10 mouse cellular contexts compared by ENCODE assay signal in genomic region chr11:85835001-85835752, GRCm38 (mm10). TPM values are rescaled to one million over a fixed set of nuclear protein-coding genes. Genes with fewer than 3 reads are reported as not detected.
DNase-seq lines count a peak whose midpoint lies in the region; ATAC-seq and TF ChIP-seq lines count a peak whose summit lies in the region.
"Had no signal": no experiment of that assay in that cellular context is flagged by ENCODE, and none has a peak within 500 bp of the region (broad histone marks: within the 10 kb centered on the region; RNA-seq: fewer than 3 reads in every experiment).

No protein-coding gene starts in this region.

- peak overlapping the region; percentile 90 for H3K9ac ChIP-seq in heart, embryonic 13.5 days
- peak overlapping the region; percentile 90 for H3K9ac ChIP-seq in limb, embryonic 12.5 days (replicated peaks)
- H3K9ac ChIP-seq: liver, embryonic 14.5 days had no signal

- H3K27me3 ChIP-seq in heart, embryonic 13.5 days (replicated peaks): peaks cover 97% of the 10 kb centered on the region
- peaks cover 93% of the 10 kb centered on the region for H3K27me3 ChIP-seq in limb, embryonic 12.5 days
- H3K27me3 ChIP-seq in cerebellum, adult 2 months (ENCODE audit: control insufficient read depth, insufficient read depth, low read length): peaks cover 40% of the 10 kb centered on the region; the same call in 1 of the 2 replicates

- no peak for DNase-seq in heart, postnatal 4 days
- DNase-seq in retina, postnatal 1 day: peak; percentile 39
- no peak for DNase-seq in retina, embryonic 14.5 days (ENCODE audit: low spot score)
- DNase-seq in cerebellum, adult 2 months: no peak
- DNase-seq in c-Kit-positive CD71-positive TER-119-positive erythroid progenitor cells, embryonic 14.5 days (ENCODE audit: low spot score): no peak
- DNase-seq: gastrocnemius, postnatal 36 days had no signal

- TF ChIP-seq POLR2A in cerebellum, adult 2 months (IDR thresholded peaks at IDR 0.05; ENCODE audit: borderline replicate concordance, insufficient read depth, low read length): no peak

- WGBS in heart, embryonic 13.5 days: 31% methylated on average over 9 of the region's 9 CpGs
- WGBS in limb, embryonic 12.5 days: 9% methylated on average over 9 of the region's 9 CpGs
- WGBS in cerebellum, adult 2 months: 20% methylated on average over 9 of the region's 9 CpGs

- peak overlapping the region; percentile 36; the same call in 1 of the 2 replicates for H3K27ac ChIP-seq in heart, embryonic 13.5 days (replicated peaks)
- peak overlapping the region; percentile 91 for H3K27ac ChIP-seq in limb, embryonic 12.5 days
- H3K27ac ChIP-seq in cerebellum, adult 2 months (ENCODE audit: insufficient read depth, low read length): no peak overlapping the region
- H3K27ac ChIP-seq: liver, embryonic 14.5 days had no signal

- no peaks in the 10 kb centered on the region for H3K9me3 ChIP-seq in heart, embryonic 13.5 days
- no peaks in the 10 kb centered on the region for H3K9me3 ChIP-seq in limb, embryonic 12.5 days

- no peak for TF ChIP-seq CTCF in cerebellum, adult 2 months (IDR thresholded peaks at IDR 0.05; ENCODE audit: borderline replicate concordance, insufficient read depth, low read depth, low read length)

- peaks cover 46% of the 10 kb centered on the region for H3K4me1 ChIP-seq in heart, embryonic 13.5 days
- H3K4me1 ChIP-seq in limb, embryonic 12.5 days (replicated peaks): peaks cover 49% of the 10 kb centered on the region
- H3K4me1 ChIP-seq in cerebellum, adult 2 months (ENCODE audit: control insufficient read depth, insufficient read depth, low read length): peaks cover 3% of the 10 kb centered on the region; the same call in 1 of the 2 replicates

- H3K4me2 ChIP-seq in heart, embryonic 13.5 days: peak overlapping the region; percentile 88
- H3K4me2 ChIP-seq in limb, embryonic 12.5 days: peak overlapping the region; percentile 83

- no peaks in the 10 kb centered on the region for H3K36me3 ChIP-seq in heart, embryonic 13.5 days
- H3K36me3 ChIP-seq in limb, embryonic 12.5 days: peaks cover 9% of the 10 kb centered on the region; the same call in 1 of the 2 replicates

- no peak for ATAC-seq in heart, embryonic 13.5 days (ENCODE audit: extremely low read depth, insufficient number of reproducible peaks, low FRiP score, low TSS enrichment)
- ATAC-seq in limb, embryonic 12.5 days (ENCODE audit: insufficient number of reproducible peaks, insufficient read depth, low FRiP score, low TSS enrichment, low read depth): no peak
- ATAC-seq in inflammation-experienced regulatory T-cells, adult 6 months: no peak

- H3K4me3 ChIP-seq in heart, embryonic 13.5 days: peak overlapping the region; percentile 73
- H3K4me3 ChIP-seq in limb, embryonic 12.5 days (replicated peaks): peak overlapping the region; percentile 66
- H3K4me3 ChIP-seq in cerebellum, adult 2 months (replicated peaks; ENCODE audit: insufficient read depth, low read depth, low read length): no peak overlapping the region

RNA-seq across cellular contexts. Expression of gene Tbx2, which starts 2.8 kb away (rescaled TPM):
- polyA plus RNA-seq in heart, embryonic 13.5 days (2015; fragmentation: Nextera tagmentation; extraction: Ambion mirVana): 2.0 and 2.9 TPM in 2 replicates
- total RNA-seq in heart, postnatal 4 days (2021): 10 to 100 TPM; 11.3 to 11.5 TPM
- 7.9 and 10.0 TPM in 2 replicates for polyA plus RNA-seq in limb, embryonic 12.5 days (2016; fragmentation: Nextera tagmentation; extraction: Ambion mirVana)
- 3.2 and 3.5 TPM in 2 replicates for polyA plus RNA-seq in cerebellum, adult 2 months (2012; rRNA removed)
- not detected for polyA plus RNA-seq in inflammation-experienced regulatory T-cells, adult 6 months (2017; shearing (Covaris generic))

RNA-seq across cellular contexts. Expression of gene Gm11444, which starts 15.0 kb away (rescaled TPM):
- not detected in 2 replicates for polyA plus RNA-seq in heart, embryonic 13.5 days (2015; fragmentation: Nextera tagmentation; extraction: Ambion mirVana)
- not detected for total RNA-seq in heart, postnatal 4 days (2021)
- not detected in 2 replicates for polyA plus RNA-seq in limb, embryonic 12.5 days (2016; fragmentation: Nextera tagmentation; extraction: Ambion mirVana)
- not detected in 2 replicates for polyA plus RNA-seq in cerebellum, adult 2 months (2012; rRNA removed)
- polyA plus RNA-seq in inflammation-experienced regulatory T-cells, adult 6 months (2017; shearing (Covaris generic)): not detected
- total RNA-seq: gastrocnemius, postnatal 36 days had no signal
- polyA plus RNA-seq: liver, embryonic 14.5 days had no signal

RNA-seq across cellular contexts. Expression of gene Tbx4, which starts 51.0 kb away (rescaled TPM):
- polyA plus RNA-seq in heart, embryonic 13.5 days (2015; fragmentation: Nextera tagmentation; extraction: Ambion mirVana): 2.5 and 3.2 TPM in 2 replicates
- under 1 TPM in 1 of 2 experiments, not detected in 1; 0.09 TPM for total RNA-seq in heart, postnatal 4 days (2021)
- polyA plus RNA-seq in limb, embryonic 12.5 days (2016; fragmentation: Nextera tagmentation; extraction: Ambion mirVana): 39.2 and 44.0 TPM in 2 replicates
- polyA plus RNA-seq in cerebellum, adult 2 months (2012; rRNA removed): 0.19 and 0.25 TPM in 2 replicates
- polyA plus RNA-seq in inflammation-experienced regulatory T-cells, adult 6 months (2017; shearing (Covaris generic)): not detected
